Mouse (Mus musculus) 416B (cell line): ENCODE data around the gene Gm20388.
"Not testable (repeated sequence)": the region's sequence is repeated elsewhere in the genome, so short reads cannot be mapped to it uniquely, and the experiment has no call there.

Experiments used
- DNase-seq: peaks from one replicate; pipeline ENCODE4 v3.0.0; 2011; ENCODE audit warnings: low read depth

The Gm20388 gene

GRCm38 (mm10) chr8:123382516-123382915, 3471.9 kb downstream of the Gm20388 start:
- DNase-seq = no peak

- DNase-seq = peak; percentile 59
Observed at GRCm38 (mm10) chr8:123384883-123385540, 3474.4 kb downstream of the Gm20388 start.

GRCm38 (mm10) chr8:123387041-123387440, 3476.4 kb downstream of the Gm20388 start:
- DNase-seq = no peak

GRCm38 (mm10) chr8:123387801-123388200, 3477.2 kb downstream of the Gm20388 start:
- DNase-seq = no peak

- DNase-seq = no peak
Observed at GRCm38 (mm10) chr8:123389026-123389425, 3478.4 kb downstream of the Gm20388 start.

GRCm38 (mm10) chr8:123398308-123398707, 3487.7 kb downstream of the Gm20388 start:
- DNase-seq = no peak

- no peak for DNase-seq
Observed at GRCm38 (mm10) chr8:123401936-123402335, 3491.3 kb downstream of the Gm20388 start.

GRCm38 (mm10) chr8:123402730-123403326, 3492.2 kb downstream of the Gm20388 start:
- DNase-seq = no peak

- no peak for DNase-seq
Observed at GRCm38 (mm10) chr8:123404521-123404920, 3493.9 kb downstream of the Gm20388 start.

- DNase-seq = peak; percentile 69
Observed at GRCm38 (mm10) chr8:123406786-123407185, 3496.1 kb downstream of the Gm20388 start, which contains the start of gene Mc1r. TSS of gene Mc1r (plus strand) at chr8:123407107.

- peak; percentile 62 for DNase-seq
Observed at GRCm38 (mm10) chr8:123407612-123408011, 3497.0 kb downstream of the Gm20388 start.

- DNase-seq = peak; percentile 100
Observed at GRCm38 (mm10) chr8:123408586-123409544, 3498.2 kb downstream of the Gm20388 start.

GRCm38 (mm10) chr8:123410049-123410587, 3499.5 kb downstream of the Gm20388 start:
- peak; percentile 91 for DNase-seq

GRCm38 (mm10) chr8:123410788-123411187, 3500.1 kb downstream of the Gm20388 start:
- DNase-seq = no peak

GRCm38 (mm10) chr8:123411246-123411645, 3500.6 kb downstream of the Gm20388 start, which contains the start of gene Tubb3:
TSS of gene Tubb3 (plus strand) at chr8:123411424.
- DNase-seq = no peak

GRCm38 (mm10) chr8:123411781-123412327, 3501.2 kb downstream of the Gm20388 start:
- no peak for DNase-seq

GRCm38 (mm10) chr8:123412560-123413170, 3502.0 kb downstream of the Gm20388 start:
- DNase-seq = no peak

- no peak for DNase-seq
Observed at GRCm38 (mm10) chr8:123414255-123414654, 3503.6 kb downstream of the Gm20388 start.

GRCm38 (mm10) chr8:123414997-123415696, 3504.5 kb downstream of the Gm20388 start:
- not testable (repeated sequence) for DNase-seq
